Mouse (Mus musculus) liver, postnatal 0 days (tissue): ENCODE measurements around the gene Nubpl. TPM values are rescaled to one million over a fixed set of nuclear protein-coding genes. Genes with fewer than 3 reads are reported as not detected.

Source experiments
- ATAC-seq: fragments of 200-750 bp; cut with Nextera tagmentation; 2 replicates; pipeline ENCODE4 v1.8.0; 2017; ENCODE audit warnings: mild to moderate bottlenecking, moderate library complexity
- DNase-seq: peaks from one replicate; pipeline ENCODE4 v3.0.0-alpha.2; 2016
- H3K27ac ChIP-seq: fragments of 300-500 bp; sonication (generic); 2 replicates; pipeline ENCODE4 v1.5.1; 2014; ENCODE audit warnings: antibody characterized with exemption, moderate library complexity, mild to moderate bottlenecking, low read depth
- H3K27me3 ChIP-seq: fragments of 300-500 bp; sonication (generic); 2 replicates; pipeline ENCODE4 v1.6.1; 2014; ENCODE audit warnings: low read length, control low read depth, mixed read lengths; ENCODE audit not compliant: insufficient read depth
- H3K36me3 ChIP-seq: fragments of 300-500 bp; sonication (generic); replicated peaks from 2 replicates; pipeline ENCODE4 v1.6.1; 2014; ENCODE audit warnings: mild to moderate bottlenecking, control low read depth, low read length, moderate library complexity, mixed read lengths; ENCODE audit not compliant: insufficient read depth
- H3K4me1 ChIP-seq: fragments of 300-500 bp; sonication (generic); 2 replicates; pipeline ENCODE4 v1.6.1; 2014; ENCODE audit warnings: antibody characterized with exemption, mild to moderate bottlenecking, control low read depth; ENCODE audit not compliant: insufficient read depth
- H3K4me2 ChIP-seq: fragments of 300-500 bp; sonication (generic); 2 replicates; pipeline ENCODE4 v1.6.1; 2014; ENCODE audit warnings: low read depth, mild to moderate bottlenecking, low read length, moderate library complexity, mixed read lengths
- H3K4me3 ChIP-seq: fragments of 300-500 bp; sonication (generic); 2 replicates; pipeline ENCODE4 v1.5.1; 2014; ENCODE audit warnings: low read depth, low read length
- H3K9ac ChIP-seq: fragments of 300-500 bp; sonication (generic); replicated peaks from 2 replicates; pipeline ENCODE4 v1.6.1; 2014; ENCODE audit warnings: mild to moderate bottlenecking, moderate library complexity
- H3K9me3 ChIP-seq: fragments of 300-500 bp; sonication (generic); 2 replicates; pipeline ENCODE4 v1.6.1; 2016; ENCODE audit warnings: mild to moderate bottlenecking, control low read depth, low read length, mixed read lengths
- CTCF ChIP-seq: sonication (generic); IDR thresholded peaks from 2 replicates; pipeline ENCODE4 v1.5.1; 2016; ENCODE audit warnings: antibody characterized with exemption, low read depth
- EP300 ChIP-seq: IDR thresholded peaks from 2 replicates; pipeline ENCODE4 v1.6.1; 2016; ENCODE audit warnings: antibody characterized with exemption, low read depth, mild to moderate bottlenecking
- WGBS: fragments of 180-500 bp; shearing (Covaris S2); extraction: QIAGEN DNeasy Blood & Tissue Kit; methylation state at CpG from one replicate; pipeline ENCODE4 v1.1.7; 2014; ENCODE audit not compliant: insufficient replicate concordance; 5-methylcytosine and 5-hydroxymethylcytosine counted together
- polyA plus RNA-seq: library from polyadenylated mRNA; unstranded; fragments of >200 nt; fragmentation: Nextera tagmentation; extraction: Ambion mirVana; gene quantifications from 2 replicates; pipeline ENCODE4 v1.2.1, GENCODE M21; 2015

Gene Nubpl
- polyA plus RNA-seq, 1 experiment from 2014 or later: 6.9 TPM

DNA sequence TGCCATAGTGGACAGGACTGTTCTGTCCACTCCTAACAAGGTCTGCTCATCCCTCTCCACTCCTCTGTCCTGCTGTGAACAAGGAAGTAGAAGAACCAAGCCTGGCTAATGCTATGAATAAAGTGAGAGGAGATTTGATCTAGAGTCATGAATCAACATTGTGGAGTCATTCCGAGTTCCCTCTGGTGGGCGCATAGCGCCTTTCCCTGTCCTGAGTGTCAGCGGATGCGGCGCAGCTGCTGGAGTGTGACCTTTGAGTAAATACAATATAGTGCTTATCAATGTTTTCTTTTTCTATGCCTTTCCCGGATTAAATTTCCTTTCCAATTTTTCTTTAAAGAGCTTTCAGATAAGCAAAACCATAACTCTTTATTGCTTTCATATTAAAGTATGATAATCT, 208.8 kb downstream of the Nubpl start:
- ATAC-seq (no peak), DNase-seq (no peak)
- no peak overlapping the region for H3K27ac ChIP-seq
- no peaks in the 10 kb centered on the region; the same call in 1 of the 2 replicates for H3K4me1 ChIP-seq
- H3K4me2 ChIP-seq: no peak overlapping the region
- TF ChIP-seq EP300 (no peak), CTCF (0 out of 2 replicates have a peak, but pooled peaks have one; percentile 2)
- no peak overlapping the region for H3K9ac ChIP-seq
- no peaks in the 10 kb centered on the region for H3K36me3 ChIP-seq
- no peaks in the 10 kb centered on the region for H3K27me3 ChIP-seq
- 78% methylated on average over 7 of the region's 7 CpGs for WGBS
- H3K9me3 ChIP-seq: no peaks in the 10 kb centered on the region
- no peak overlapping the region for H3K4me3 ChIP-seq

DNA sequence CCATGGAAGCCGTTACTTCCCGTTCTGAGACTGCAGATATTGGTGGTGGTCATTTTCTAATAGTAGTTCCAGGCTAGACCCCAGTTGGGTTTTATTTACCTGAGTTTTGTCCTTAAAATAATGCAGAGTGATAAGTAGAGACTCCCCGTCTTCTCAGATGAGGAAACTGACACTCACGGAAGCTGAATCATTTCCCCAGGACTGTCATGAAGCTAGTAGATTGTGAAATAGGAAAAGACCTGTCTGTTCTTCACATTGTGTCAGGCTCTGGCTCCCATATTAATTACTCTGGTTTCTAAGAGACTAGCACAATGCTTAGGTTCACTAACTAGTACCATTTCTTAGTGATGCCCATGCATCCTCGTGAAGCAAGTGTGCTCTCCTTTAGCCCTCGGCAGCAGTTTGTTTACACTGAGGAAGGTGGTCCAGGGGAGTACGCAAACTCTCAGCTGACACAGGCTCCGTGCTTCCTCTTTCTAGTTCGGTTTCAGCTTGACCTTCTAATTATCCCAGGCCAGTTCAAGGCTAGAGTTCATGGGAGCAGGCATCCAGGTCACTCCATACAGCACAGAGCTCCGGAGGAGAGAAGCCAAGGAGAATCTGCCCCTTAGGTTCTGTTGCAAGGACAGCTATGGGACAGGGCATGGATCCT, 209.9 kb downstream of the Nubpl start:
- Histone ChIP-seq H3K36me3 (no peaks in the 10 kb centered on the region), H3K4me2 (0 out of 2 replicates have a peak overlapping the region, but pooled peaks have one; percentile 3), H3K4me3 (no peak overlapping the region), H3K27ac (peak overlapping the region; percentile 51; the same call in 1 of the 2 replicates), H3K9ac (no peak overlapping the region), H3K9me3 (no peaks in the 10 kb centered on the region), H3K4me1 (no peaks in the 10 kb centered on the region; the same call in 1 of the 2 replicates), H3K27me3 (no peaks in the 10 kb centered on the region)
- peak; percentile 17 for DNase-seq
- peak; percentile 74 for ATAC-seq
- 47% methylated on average over 10 of the region's 10 CpGs for WGBS
- no peak for TF ChIP-seq CTCF
- TF ChIP-seq EP300: no peak

DNA sequence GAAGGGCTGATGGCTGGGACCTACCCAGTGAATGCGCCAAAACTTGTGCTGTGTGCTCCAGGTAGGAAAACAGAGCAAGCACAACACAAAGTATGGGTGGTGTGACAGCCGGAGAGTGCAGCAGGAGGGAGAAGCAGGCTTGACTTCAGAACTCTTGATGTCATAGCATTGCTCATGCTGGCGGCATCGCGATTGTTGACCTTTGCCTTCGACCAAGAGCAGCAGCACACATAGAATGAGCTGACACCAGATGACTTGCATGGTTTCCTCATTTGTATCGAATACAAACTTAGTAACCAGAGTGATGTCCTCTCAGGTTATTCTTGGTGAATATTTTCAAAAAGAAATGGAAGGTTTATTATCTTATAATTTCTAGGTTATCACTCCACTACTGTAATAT, 211.1 kb downstream of the Nubpl start:
- no peaks in the 10 kb centered on the region for H3K36me3 ChIP-seq
- no peak for TF ChIP-seq EP300
- no peak for TF ChIP-seq CTCF
- H3K4me1 ChIP-seq: no peaks in the 10 kb centered on the region; the same call in 1 of the 2 replicates
- DNase-seq: peak; percentile 36
- H3K27me3 ChIP-seq: no peaks in the 10 kb centered on the region
- H3K9me3 ChIP-seq: peaks cover 6% of the 10 kb centered on the region
- H3K4me2 ChIP-seq: no peak overlapping the region
- 74% methylated on average over 7 of the region's 7 CpGs for WGBS
- H3K9ac ChIP-seq: no peak overlapping the region
- no peak overlapping the region for H3K4me3 ChIP-seq
- H3K27ac ChIP-seq: peak overlapping the region; percentile 51; the same call in 1 of the 2 replicates
- ATAC-seq: peak; percentile 72

DNA sequence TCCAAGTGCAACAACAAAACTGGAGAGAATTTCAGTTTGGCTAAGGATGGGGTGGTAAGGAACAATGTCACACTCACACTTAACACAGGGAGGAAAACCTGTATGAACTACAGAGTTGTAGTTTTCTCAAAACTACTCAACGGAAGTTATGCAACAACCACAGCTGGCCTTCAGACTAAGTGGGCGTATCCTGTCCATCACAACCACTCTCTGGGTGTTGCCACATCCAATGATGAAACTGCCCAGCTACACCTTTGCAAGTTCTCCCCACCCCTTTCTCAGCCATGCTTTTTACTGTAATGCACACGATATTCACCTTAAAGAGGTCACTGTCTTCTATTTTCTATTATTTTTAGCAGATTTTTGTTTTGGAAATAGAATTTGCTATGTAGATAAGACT, 217.3 kb downstream of the Nubpl start:
- Histone ChIP-seq H3K27me3 (no peaks in the 10 kb centered on the region), H3K4me2 (no peak overlapping the region), H3K36me3 (no peaks in the 10 kb centered on the region), H3K9ac (no peak overlapping the region), H3K4me3 (no peak overlapping the region), H3K9me3 (peaks cover 6% of the 10 kb centered on the region), H3K27ac (no peak overlapping the region), H3K4me1 (0 out of 2 replicates have a peak, but pooled peaks cover 2% of the 10 kb centered on the region)
- no peak for TF ChIP-seq CTCF
- TF ChIP-seq EP300: peak; percentile 17; the same call in 1 of the 2 replicates
- peak; percentile 48 for DNase-seq
- WGBS: 63% methylated on average over 3 of the region's 3 CpGs
- ATAC-seq: peak; percentile 67

DNA sequence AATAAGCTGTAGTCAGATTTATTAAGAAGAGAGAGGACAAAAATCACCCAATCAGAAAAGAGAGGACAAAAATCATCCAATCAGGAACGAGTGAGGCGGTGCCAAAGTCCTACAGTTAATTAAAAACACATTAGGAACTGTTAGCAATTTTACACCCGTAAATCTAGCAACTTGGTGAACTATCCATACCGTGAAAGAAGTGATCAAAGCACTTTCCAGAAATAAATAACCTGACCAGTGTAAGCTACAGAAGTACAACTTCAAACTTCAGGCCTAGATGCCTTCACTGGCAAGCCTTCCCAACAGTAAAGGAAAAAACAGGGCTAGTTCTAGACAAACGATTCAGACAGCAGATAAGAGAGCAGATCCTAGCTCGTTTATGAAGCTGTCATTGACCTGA, 220.1 kb downstream of the Nubpl start:
- Histone ChIP-seq H3K9ac (no peak overlapping the region), H3K27ac (no peak overlapping the region), H3K4me2 (no peak overlapping the region), H3K9me3 (peaks cover 6% of the 10 kb centered on the region), H3K4me1 (0 out of 2 replicates have a peak, but pooled peaks cover 2% of the 10 kb centered on the region), H3K27me3 (no peaks in the 10 kb centered on the region), H3K36me3 (no peaks in the 10 kb centered on the region), H3K4me3 (no peak overlapping the region)
- DNase-seq (no peak), ATAC-seq (no peak)
- TF ChIP-seq CTCF (no peak), EP300 (no peak)
- 66% methylated on average over 6 of the region's 6 CpGs for WGBS

DNA sequence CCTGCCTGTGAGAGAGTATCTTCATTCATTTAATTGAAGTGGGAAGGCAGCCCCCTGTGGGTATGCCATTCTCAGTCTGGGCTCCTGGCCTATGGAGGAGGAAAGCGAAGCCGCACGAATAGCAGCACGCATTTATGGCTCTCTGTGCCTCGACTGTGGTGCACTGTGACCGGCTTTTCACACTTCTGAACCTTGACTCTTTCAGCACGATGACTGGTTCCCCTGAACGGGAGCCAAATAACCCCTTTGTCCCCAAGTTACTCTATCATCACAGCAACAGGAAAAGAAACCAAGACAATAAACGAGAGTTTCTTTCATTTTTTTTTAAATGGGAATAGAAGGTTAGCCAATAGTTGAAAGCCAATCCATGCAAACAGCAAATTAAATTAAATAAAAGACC, 220.9 kb downstream of the Nubpl start:
- DNase-seq (no peak), ATAC-seq (no peak)
- WGBS: 74% methylated on average over 9 of the region's 9 CpGs
- no peak overlapping the region for H3K4me2 ChIP-seq
- TF ChIP-seq CTCF (no peak), EP300 (no peak)
- H3K4me1 ChIP-seq: 0 out of 2 replicates have a peak, but pooled peaks cover 2% of the 10 kb centered on the region
- H3K9me3 ChIP-seq: no peaks in the 10 kb centered on the region
- H3K27ac ChIP-seq: no peak overlapping the region
- H3K27me3 ChIP-seq: no peaks in the 10 kb centered on the region
- H3K9ac ChIP-seq: no peak overlapping the region
- no peak overlapping the region for H3K4me3 ChIP-seq
- H3K36me3 ChIP-seq: no peaks in the 10 kb centered on the region
